Mouse (Mus musculus) forebrain, embryonic 13.5 days (tissue): ENCODE measurements at regions not wholly inside any gene's neighbourhood (a gene's known extent, or its start where the extent isn't known, plus 50 kb on each side); places are given as distances from the start of the nearest gene placed in this dataset.
A peak's percentile ranks its signal among the peaks of the same experiment; 100 is the strongest.

ENCODE experiments used
- ATAC-seq: fragments of 200-750 bp; cut with Nextera tagmentation; 2 replicates; pipeline ENCODE4 v1.8.0; 2017
- H3K27ac ChIP-seq: fragments of 300-500 bp; sonication (generic); 2 replicates; pipeline ENCODE4 v1.5.1; 2015; ENCODE audit warnings: inconsistent platforms, mild to moderate bottlenecking, moderate library complexity
- H3K27me3 ChIP-seq: fragments of 300-500 bp; sonication (generic); 2 replicates; pipeline ENCODE4 v1.6.1; 2015; ENCODE audit warnings: mild to moderate bottlenecking, inconsistent platforms
- H3K36me3 ChIP-seq: fragments of 300-500 bp; sonication (generic); 2 replicates; pipeline ENCODE4 v1.6.1; 2015; ENCODE audit warnings: mild to moderate bottlenecking, inconsistent platforms; ENCODE audit not compliant: poor library complexity, severe bottlenecking
- H3K4me1 ChIP-seq: fragments of 300-500 bp; sonication (generic); 2 replicates; pipeline ENCODE4 v1.6.1; 2015; ENCODE audit warnings: inconsistent platforms
- H3K4me2 ChIP-seq: fragments of 300-500 bp; sonication (generic); 2 replicates; pipeline ENCODE4 v1.6.1; 2015; ENCODE audit warnings: inconsistent platforms, mild to moderate bottlenecking, moderate library complexity
- H3K4me3 ChIP-seq: fragments of 300-500 bp; sonication (generic); 2 replicates; pipeline ENCODE4 v1.5.1; 2015; ENCODE audit warnings: mild to moderate bottlenecking, inconsistent platforms
- H3K9ac ChIP-seq: fragments of 300-500 bp; sonication (generic); 2 replicates; pipeline ENCODE4 v1.6.1; 2015; ENCODE audit warnings: mild to moderate bottlenecking, inconsistent platforms
- H3K9me3 ChIP-seq: fragments of 300-500 bp; sonication (generic); replicated peaks from 2 replicates; pipeline ENCODE4 v1.6.1; 2016; ENCODE audit warnings: inconsistent platforms
- WGBS: fragments of 180-500 bp; shearing (Covaris S2); methylation state at CpG from one replicate; pipeline ENCODE4 v1.1.7; 2015; 5-methylcytosine and 5-hydroxymethylcytosine counted together

DNA sequence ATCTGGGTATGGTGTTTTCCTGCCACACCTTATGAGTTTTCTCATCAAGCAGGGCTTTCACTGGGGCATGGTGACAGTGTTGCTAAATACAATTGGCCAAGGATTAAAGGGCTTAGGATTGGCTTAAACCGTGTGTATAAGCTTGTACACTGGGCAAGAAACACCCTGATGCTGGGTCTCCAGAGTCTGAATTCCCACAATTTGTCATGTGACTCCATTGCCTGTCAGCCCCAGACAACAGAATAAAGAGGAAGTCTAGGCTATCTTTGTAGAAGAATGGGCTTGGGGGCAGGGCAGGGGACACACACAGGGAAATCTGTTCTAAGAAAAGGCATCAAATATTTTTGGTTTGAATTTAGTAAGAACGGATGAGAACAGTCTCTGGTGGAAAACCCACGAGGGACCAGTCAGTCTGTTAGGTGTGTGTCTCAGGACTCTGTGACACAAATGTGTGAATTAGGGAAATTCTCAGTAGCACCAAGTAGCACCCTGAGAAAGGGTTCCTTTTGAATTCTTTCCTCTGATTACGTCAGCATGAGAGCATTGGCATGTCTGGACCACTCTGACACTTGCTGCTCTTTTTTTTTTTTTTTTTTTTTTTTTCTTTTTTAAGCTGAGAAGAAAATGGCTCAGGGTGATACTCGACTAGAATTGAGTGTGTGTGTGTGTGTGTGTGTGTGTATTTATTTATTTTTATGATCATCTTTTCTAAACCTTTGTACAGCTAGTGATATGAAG is 235.5 kb upstream of the Tbl1xr1 start:
- Histone ChIP-seq H3K36me3 (no peaks in the 10 kb centered on the region), H3K4me2 (no peak overlapping the region), H3K27ac (no peak overlapping the region), H3K4me3 (no peak overlapping the region), H3K27me3 (no peaks in the 10 kb centered on the region), H3K9me3 (no peaks in the 10 kb centered on the region), H3K9ac (no peak overlapping the region), H3K4me1 (peaks cover 4% of the 10 kb centered on the region; the same call in 1 of the 2 replicates)
- peak; percentile 61; the same call in 1 of the 2 replicates for ATAC-seq
- 29% methylated on average over 5 of the region's 5 CpGs for WGBS

DNA sequence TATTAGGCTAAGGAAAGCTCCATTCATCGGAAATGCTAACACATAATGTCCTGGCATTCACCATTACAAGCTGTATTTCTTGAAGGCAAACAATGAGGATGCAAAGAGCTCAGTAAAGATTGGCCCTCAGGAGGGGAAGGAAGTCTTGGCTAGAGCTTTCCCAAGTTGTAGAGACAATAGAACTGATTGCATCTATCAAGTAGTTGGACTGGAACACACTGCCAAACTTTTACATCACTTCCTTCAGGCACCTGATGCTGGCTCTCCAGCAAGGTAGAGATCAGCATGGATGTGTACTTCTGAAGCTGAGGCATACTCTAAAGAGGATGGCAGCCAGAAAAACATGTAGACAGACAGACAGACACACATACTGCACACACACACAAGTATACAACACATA is 234.9 kb upstream of the Tbl1xr1 start:
- Histone ChIP-seq H3K27ac (no peak overlapping the region), H3K27me3 (no peaks in the 10 kb centered on the region), H3K9ac (no peak overlapping the region), H3K4me1 (peaks cover 4% of the 10 kb centered on the region; the same call in 1 of the 2 replicates), H3K4me2 (no peak overlapping the region), H3K36me3 (no peaks in the 10 kb centered on the region), H3K4me3 (no peak overlapping the region), H3K9me3 (no peaks in the 10 kb centered on the region)
- 0 out of 2 replicates have a peak, but pooled peaks have one; percentile 6 for ATAC-seq
- WGBS = 41% methylated on average over 1 of the region's 1 CpGs

DNA sequence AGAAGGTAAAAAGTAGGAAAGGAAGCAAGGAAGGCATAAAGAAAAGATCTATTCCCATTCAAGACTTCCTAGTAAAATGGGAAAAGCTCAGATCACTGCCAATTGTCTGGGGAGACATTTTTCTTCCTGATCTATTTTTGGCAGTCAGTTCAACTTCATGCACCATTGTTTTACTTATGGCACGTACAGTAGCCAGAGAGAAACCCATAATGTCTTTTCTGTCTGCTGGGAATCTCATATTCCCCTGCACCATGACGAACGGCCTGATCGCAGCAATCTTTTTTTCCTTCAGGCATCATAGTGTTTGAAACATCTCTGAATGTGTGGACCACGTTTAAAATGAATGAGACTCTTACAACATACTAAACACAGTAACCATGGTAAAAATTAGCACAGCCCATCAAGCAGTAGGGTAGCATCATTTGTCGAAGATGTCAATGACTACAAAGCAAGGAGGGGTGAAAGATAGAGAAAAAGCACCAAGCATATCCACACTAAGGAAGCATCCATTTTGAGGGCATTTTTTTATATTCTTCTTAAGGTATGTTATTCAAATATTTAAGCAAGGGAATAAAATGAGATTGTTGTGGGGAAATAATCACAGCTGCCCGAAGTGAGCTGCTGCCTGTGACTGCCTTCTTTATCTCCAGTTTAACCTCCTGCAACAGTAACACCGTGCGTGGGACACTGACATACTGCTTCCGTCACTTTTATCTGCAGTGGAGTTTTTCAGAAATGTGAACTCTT is 233.7 kb upstream of the Tbl1xr1 start:
- H3K9me3 ChIP-seq = no peaks in the 10 kb centered on the region
- no peaks in the 10 kb centered on the region for H3K36me3 ChIP-seq
- no peaks in the 10 kb centered on the region for H3K27me3 ChIP-seq
- H3K4me3 ChIP-seq = no peak overlapping the region
- no peak for ATAC-seq
- H3K4me2 ChIP-seq = no peak overlapping the region
- no peak overlapping the region; the same call in 1 of the 2 replicates for H3K27ac ChIP-seq
- peaks cover 4% of the 10 kb centered on the region; the same call in 1 of the 2 replicates for H3K4me1 ChIP-seq
- 79% methylated on average over 10 of the region's 10 CpGs for WGBS
- H3K9ac ChIP-seq = no peak overlapping the region

DNA sequence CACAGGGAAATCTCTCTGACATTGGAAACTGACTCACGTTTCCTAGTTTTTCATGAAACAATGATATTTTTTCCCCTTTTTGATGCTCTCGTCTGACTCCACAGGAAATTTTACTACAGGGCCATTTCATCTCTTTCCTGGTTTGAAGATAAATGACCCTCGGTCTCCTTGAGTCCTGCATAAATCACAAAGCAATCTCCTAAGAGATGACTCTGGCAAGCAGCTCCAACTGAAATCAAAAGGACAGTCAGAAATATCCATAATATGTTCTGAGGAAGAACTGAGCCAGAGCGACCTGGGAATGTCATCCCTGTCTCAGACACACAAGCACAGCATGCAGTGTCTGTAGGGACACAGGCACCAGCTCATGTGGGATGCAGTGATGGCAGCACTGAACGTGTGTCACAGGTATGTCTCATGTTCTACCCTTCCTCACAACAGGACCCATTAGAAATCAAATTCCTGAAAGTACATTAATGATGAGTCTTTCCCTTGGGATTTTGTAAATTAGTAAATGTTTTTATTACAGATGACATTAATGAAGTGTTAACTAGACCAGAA is 233.1 kb upstream of the Tbl1xr1 start:
- no peaks in the 10 kb centered on the region for H3K9me3 ChIP-seq
- no peak overlapping the region for H3K27ac ChIP-seq
- WGBS = 75% methylated on average over 5 of the region's 5 CpGs
- ATAC-seq = no peak
- no peak overlapping the region for H3K9ac ChIP-seq
- H3K4me3 ChIP-seq = no peak overlapping the region
- H3K27me3 ChIP-seq = no peaks in the 10 kb centered on the region
- no peak overlapping the region for H3K4me2 ChIP-seq
- no peaks in the 10 kb centered on the region for H3K36me3 ChIP-seq
- peaks cover 4% of the 10 kb centered on the region; the same call in 1 of the 2 replicates for H3K4me1 ChIP-seq

DNA sequence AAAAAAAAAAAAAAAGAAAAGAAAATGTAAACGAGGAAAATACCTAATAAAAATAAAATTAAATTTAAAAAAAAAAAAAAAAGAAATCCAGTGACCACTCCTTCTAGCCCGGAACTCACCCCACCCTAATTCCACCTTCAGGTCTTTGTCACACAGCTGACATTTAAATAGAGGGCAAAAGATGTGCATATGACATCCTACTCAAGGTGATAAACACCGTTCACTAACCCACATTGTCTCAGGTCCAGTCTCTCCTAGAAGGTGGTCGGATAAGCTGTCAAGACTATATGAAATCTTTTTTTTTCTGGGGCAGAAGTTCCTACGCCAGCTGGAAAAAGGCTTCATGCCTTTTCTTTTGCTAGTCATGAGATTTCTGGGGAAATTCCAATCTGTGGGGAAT is 226.6 kb upstream of the Tbl1xr1 start:
- no peaks in the 10 kb centered on the region for H3K36me3 ChIP-seq
- H3K4me1 ChIP-seq = no peaks in the 10 kb centered on the region
- H3K27ac ChIP-seq = no peak overlapping the region
- H3K4me3 ChIP-seq = no peak overlapping the region
- H3K27me3 ChIP-seq = no peaks in the 10 kb centered on the region
- ATAC-seq = no peak
- H3K9ac ChIP-seq = no peak overlapping the region
- H3K4me2 ChIP-seq = no peak overlapping the region
- no peaks in the 10 kb centered on the region for H3K9me3 ChIP-seq
- 83% methylated on average over 5 of the region's 5 CpGs for WGBS

DNA sequence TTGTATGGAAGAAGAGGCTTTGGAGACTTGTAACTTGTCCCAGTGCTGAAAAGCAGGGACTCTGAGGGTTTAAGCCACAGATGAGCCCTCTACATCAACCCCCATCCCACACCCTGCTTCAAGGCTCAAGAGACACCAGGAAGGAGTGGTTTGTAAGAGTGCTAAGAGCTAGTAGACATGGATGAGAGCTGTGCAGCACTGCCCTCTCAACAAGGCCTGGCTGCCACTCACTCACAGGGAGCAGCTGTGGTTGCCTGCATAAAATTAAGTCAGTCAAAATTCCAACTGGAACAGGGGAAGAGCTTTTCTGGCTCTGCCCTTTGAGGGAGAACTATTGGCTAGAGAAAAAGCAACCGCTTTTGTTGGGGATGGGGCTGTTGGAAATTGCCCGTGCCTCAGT is 225.5 kb upstream of the Tbl1xr1 start:
- ATAC-seq = no peak
- 92% methylated on average over 2 of the region's 2 CpGs for WGBS
- Histone ChIP-seq H3K9ac (no peak overlapping the region), H3K4me3 (no peak overlapping the region), H3K36me3 (no peaks in the 10 kb centered on the region), H3K27ac (no peak overlapping the region), H3K9me3 (no peaks in the 10 kb centered on the region), H3K4me2 (no peak overlapping the region), H3K27me3 (no peaks in the 10 kb centered on the region), H3K4me1 (no peaks in the 10 kb centered on the region)

DNA sequence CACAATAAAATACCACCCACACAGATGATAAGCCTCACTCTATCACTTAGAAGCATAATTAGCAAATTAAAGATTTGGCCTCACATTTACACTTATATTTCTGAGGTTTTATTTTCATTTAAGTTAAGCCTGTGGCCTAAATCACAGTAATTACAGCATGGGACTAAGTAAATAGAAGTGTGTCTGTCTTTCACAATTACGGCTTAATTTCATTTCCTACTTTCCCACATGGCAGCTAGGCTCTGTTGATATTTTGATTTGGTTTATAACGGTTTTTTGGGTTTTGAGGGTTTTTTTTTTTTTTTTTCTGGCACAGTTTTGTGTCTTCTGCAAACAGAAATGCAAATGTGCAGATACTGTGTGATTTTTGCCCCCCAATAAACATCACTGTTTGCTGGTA is 222.1 kb upstream of the Tbl1xr1 start:
- Histone ChIP-seq H3K4me2 (no peak overlapping the region), H3K27me3 (no peaks in the 10 kb centered on the region), H3K9ac (no peak overlapping the region), H3K27ac (no peak overlapping the region), H3K4me3 (no peak overlapping the region), H3K4me1 (no peaks in the 10 kb centered on the region), H3K9me3 (no peaks in the 10 kb centered on the region), H3K36me3 (no peaks in the 10 kb centered on the region)
- no peak for ATAC-seq
- WGBS = 73% methylated on average over 2 of the region's 2 CpGs

DNA sequence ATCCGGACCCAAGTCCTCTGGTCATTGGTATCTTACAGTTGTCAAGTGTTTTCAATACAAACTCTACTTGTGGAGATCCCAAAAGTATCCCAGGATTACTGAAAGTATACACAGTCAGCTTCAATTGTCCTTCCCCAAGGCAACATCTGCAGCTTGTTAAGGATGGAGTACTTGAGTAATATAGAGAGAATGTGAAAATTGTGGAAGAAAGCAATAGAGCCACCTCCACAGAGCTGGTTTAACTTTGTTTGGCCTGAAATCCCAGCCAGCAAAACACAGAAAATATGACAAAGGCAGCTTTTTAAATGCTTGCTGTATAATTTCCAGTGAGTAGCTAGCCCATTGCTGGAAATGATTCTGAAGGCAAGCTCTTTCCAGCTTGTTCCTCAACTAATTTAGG is 217.0 kb upstream of the Tbl1xr1 start:
- H3K9ac ChIP-seq = no peak overlapping the region
- H3K36me3 ChIP-seq = no peaks in the 10 kb centered on the region
- no peak overlapping the region for H3K4me3 ChIP-seq
- WGBS = 89% methylated on average over 1 of the region's 1 CpGs
- no peaks in the 10 kb centered on the region for H3K27me3 ChIP-seq
- no peak overlapping the region for H3K4me2 ChIP-seq
- no peaks in the 10 kb centered on the region for H3K4me1 ChIP-seq
- H3K27ac ChIP-seq = no peak overlapping the region
- H3K9me3 ChIP-seq = no peaks in the 10 kb centered on the region
- no peak for ATAC-seq

DNA sequence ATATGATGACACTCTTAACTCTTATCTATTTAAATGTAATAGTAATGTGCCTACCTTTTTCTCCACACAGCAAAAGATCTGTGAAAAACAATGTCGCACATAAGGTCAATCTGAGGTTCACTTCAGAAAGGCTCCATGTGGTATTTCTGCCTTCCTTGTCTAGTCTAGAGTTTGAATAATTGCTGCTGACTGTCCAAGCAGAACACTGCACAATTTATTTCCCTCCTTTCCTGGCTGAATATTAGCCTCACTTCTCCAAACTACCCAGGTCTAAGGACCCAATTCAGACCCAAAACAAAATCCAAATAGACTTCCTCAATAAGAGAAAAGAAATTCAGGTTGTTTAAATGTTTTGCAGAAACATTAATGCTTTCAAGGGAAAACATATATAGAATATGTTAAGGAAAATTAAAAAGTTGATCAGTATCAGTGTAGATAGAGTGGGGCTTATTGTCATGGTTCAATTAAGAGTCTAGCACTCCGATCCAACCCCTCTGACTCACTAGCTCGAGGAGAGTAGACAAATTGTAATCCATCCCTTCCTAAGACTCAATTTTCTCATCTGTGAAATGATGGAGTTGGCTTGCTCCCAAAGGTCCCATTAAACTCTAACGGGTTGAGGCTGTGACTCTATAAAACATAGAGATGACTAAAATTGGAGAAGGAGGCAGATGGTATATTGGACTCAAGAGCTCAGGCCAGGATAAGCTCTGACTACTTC is 215.4 kb upstream of the Tbl1xr1 start:
- no peaks in the 10 kb centered on the region for H3K36me3 ChIP-seq
- no peak overlapping the region for H3K4me2 ChIP-seq
- H3K9me3 ChIP-seq = no peaks in the 10 kb centered on the region
- H3K4me3 ChIP-seq = no peak overlapping the region
- no peak for ATAC-seq
- no peaks in the 10 kb centered on the region for H3K27me3 ChIP-seq
- H3K4me1 ChIP-seq = no peaks in the 10 kb centered on the region
- 73% methylated on average over 4 of the region's 4 CpGs for WGBS
- H3K9ac ChIP-seq = no peak overlapping the region
- no peak overlapping the region for H3K27ac ChIP-seq

DNA sequence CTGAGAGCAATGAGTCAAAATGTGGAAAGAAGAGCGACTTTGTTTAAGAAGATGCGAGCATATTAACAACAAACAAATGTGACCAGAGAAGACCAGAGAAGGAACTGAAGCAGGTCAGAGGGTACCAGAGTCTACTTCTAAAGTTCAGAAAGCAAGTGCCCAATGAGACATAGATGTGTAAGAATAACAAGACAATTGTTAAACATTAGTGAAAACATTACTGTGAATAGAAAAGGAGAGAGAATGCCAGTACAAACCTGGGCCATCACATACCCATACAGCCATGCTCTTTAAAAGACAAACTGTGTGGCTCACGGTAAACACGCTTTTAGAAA is 214.8 kb upstream of the Tbl1xr1 start:
- WGBS = 94% methylated on average over 4 of the region's 4 CpGs
- H3K27ac ChIP-seq = no peak overlapping the region
- H3K27me3 ChIP-seq = no peaks in the 10 kb centered on the region
- no peaks in the 10 kb centered on the region for H3K9me3 ChIP-seq
- no peak overlapping the region for H3K4me3 ChIP-seq
- H3K36me3 ChIP-seq = no peaks in the 10 kb centered on the region
- no peak overlapping the region for H3K4me2 ChIP-seq
- H3K4me1 ChIP-seq = no peaks in the 10 kb centered on the region
- ATAC-seq = no peak
- no peak overlapping the region for H3K9ac ChIP-seq

DNA sequence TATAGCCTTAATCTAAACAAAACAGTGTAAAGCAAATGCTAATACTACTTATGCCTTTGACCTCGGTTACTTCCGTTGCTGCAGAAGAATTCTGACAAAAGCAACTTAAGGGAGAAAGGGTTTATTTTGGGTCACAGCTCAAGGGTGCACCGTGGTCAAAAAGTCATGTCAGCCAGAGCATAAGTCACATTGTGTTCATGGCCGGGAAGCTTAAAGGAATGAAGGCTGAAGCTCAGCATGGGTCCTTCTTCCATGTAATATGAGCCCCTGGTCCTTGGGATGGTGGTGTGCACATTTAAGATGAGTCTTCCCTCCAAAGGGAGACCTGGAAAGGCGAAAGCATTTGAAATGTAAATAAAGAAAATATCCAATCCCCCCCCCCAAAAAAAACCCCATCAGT is 212.1 kb upstream of the Tbl1xr1 start:
- no peaks in the 10 kb centered on the region for H3K4me1 ChIP-seq
- H3K36me3 ChIP-seq = no peaks in the 10 kb centered on the region
- ATAC-seq = no peak
- H3K27me3 ChIP-seq = no peaks in the 10 kb centered on the region
- WGBS = 51% methylated on average over 5 of the region's 5 CpGs
- no peak overlapping the region for H3K27ac ChIP-seq
- H3K4me3 ChIP-seq = no peak overlapping the region
- no peak overlapping the region for H3K4me2 ChIP-seq
- H3K9ac ChIP-seq = no peak overlapping the region
- no peaks in the 10 kb centered on the region for H3K9me3 ChIP-seq

DNA sequence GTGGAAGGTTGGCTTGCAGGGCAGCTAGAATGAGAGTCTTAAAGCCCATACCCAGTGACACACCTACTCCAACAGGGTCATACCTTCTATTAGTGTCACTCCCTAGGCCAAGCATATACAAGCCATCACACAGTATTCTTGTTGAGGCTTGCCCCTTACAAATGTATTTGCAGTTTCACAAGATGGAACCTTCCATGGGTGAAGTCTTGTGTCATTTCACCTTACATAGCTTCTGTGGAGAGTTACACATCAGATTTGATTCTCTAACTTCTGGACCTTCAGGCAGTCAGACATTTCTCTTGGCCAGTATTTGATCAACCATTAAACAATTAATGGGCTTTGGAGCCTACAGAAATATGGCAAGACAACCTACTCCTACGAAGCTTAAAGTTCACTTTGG is 210.6 kb upstream of the Tbl1xr1 start:
- no peak overlapping the region for H3K9ac ChIP-seq
- H3K36me3 ChIP-seq = no peaks in the 10 kb centered on the region
- no peak overlapping the region for H3K4me2 ChIP-seq
- H3K4me1 ChIP-seq = no peaks in the 10 kb centered on the region
- WGBS = 95% methylated on average over 1 of the region's 1 CpGs
- H3K27me3 ChIP-seq = no peaks in the 10 kb centered on the region
- no peak for ATAC-seq
- H3K9me3 ChIP-seq = no peaks in the 10 kb centered on the region
- H3K27ac ChIP-seq = no peak overlapping the region
- H3K4me3 ChIP-seq = no peak overlapping the region
